Mouse (Mus musculus): ENCODE data around the gene Cmtm4.

GRCm38 (mm10) chr8:104393767-104394166 lies 1.8 kb downstream of the Cmtm4 start:
- TF ChIP-seq CTCF (IDR thresholded peaks at IDR 0.05; ENCODE audit: extremely low read depth, insufficient read length, insufficient replicate concordance, low read depth, low read length) (no peak), POLR2A (IDR thresholded peaks at IDR 0.05; ENCODE audit: low read depth, low read length) (no peak)
